33 mouse cellular contexts compared by ENCODE assay signal in genomic region chr11:72413601-72414190, GRCm38 (mm10). TPM values are rescaled to one million over a fixed set of nuclear protein-coding genes. Genes with fewer than 3 reads are reported as not detected.
DNase-seq lines count a peak whose midpoint lies in the region; ATAC-seq and TF ChIP-seq lines count a peak whose summit lies in the region.
"Had no signal": no experiment of that assay in that cellular context is flagged by ENCODE, and none has a peak within 500 bp of the region (broad histone marks: within the 10 kb centered on the region; RNA-seq: fewer than 3 reads in every experiment).

No protein-coding gene starts in this region.

- no peak overlapping the region for H3K4me3 ChIP-seq in heart, embryonic 11.5 days (ENCODE audit: low read depth, low read length)
- no peak overlapping the region for H3K4me3 ChIP-seq in kidney, embryonic 15.5 days (replicated peaks)
- no peak overlapping the region for H3K4me3 ChIP-seq in kidney, embryonic 14.5 days (ENCODE audit: low read length)
- no peak overlapping the region for H3K4me3 ChIP-seq in lung, embryonic 16.5 days (ENCODE audit: low read length)
- no peak overlapping the region for H3K4me3 ChIP-seq in stomach, postnatal 0 days (ENCODE audit: low read depth, low read length)
- H3K4me3 ChIP-seq: erythroblast, embryonic 14.5 days; liver, embryonic 15.5 days; lung, embryonic 15.5 days; midbrain, embryonic 10.5 days; midbrain, embryonic 15.5 days; stomach, embryonic 15.5 days had no signal

- H3K27ac ChIP-seq in heart, embryonic 11.5 days (ENCODE audit: low read depth, low read length): peak overlapping the region; percentile 62
- H3K27ac ChIP-seq in kidney, embryonic 15.5 days: peak overlapping the region; percentile 39
- no peak overlapping the region for H3K27ac ChIP-seq in kidney, embryonic 14.5 days (ENCODE audit: low read depth, low read length)
- H3K27ac ChIP-seq in lung, embryonic 16.5 days (ENCODE audit: low read length): peak overlapping the region; percentile 58
- peak overlapping the region; percentile 30; the same call in 1 of the 2 replicates for H3K27ac ChIP-seq in stomach, postnatal 0 days (replicated peaks)
- H3K27ac ChIP-seq: hindbrain, embryonic 14.5 days; liver, embryonic 15.5 days; midbrain, embryonic 10.5 days; midbrain, embryonic 15.5 days; stomach, embryonic 15.5 days had no signal

- no peak for DNase-seq in heart, postnatal 36 days
- no peak for DNase-seq in lung, postnatal 36 days
- no peak for DNase-seq in stomach, postnatal 0 days (ENCODE audit: low spot score)
- no peak for DNase-seq in neural tube, embryonic 10.5 days (ENCODE audit: extremely low spot score, low spot score)
- DNase-seq: B cell, adult 2 months; cerebellum, adult 2 months; cerebellum, postnatal 14 days; forebrain, postnatal 0 days; gastrocnemius, postnatal 14 days; kidney, postnatal 10 days; layer of hippocampus, adult 9-11 months; right cerebral cortex, postnatal 25 days; thymus, postnatal 14 days had no signal

- 54% methylated on average over 5 of the region's 5 CpGs for WGBS in heart, embryonic 11.5 days (ENCODE audit: insufficient replicate concordance)
- 53% methylated on average over 5 of the region's 5 CpGs for WGBS in kidney, embryonic 15.5 days
- WGBS in kidney, embryonic 14.5 days: 41% methylated on average over 5 of the region's 5 CpGs
- 64% methylated on average over 5 of the region's 5 CpGs for WGBS in lung, embryonic 16.5 days
- WGBS in stomach, postnatal 0 days: 77% methylated on average over 5 of the region's 5 CpGs

- H3K9ac ChIP-seq in heart, embryonic 11.5 days (ENCODE audit: low read depth, low read length): no peak overlapping the region
- H3K9ac ChIP-seq in kidney, embryonic 15.5 days: 0 out of 2 replicates have a peak overlapping the region, but pooled peaks have one; percentile 2
- no peak overlapping the region for H3K9ac ChIP-seq in kidney, embryonic 14.5 days (ENCODE audit: low read depth, low read length)
- H3K9ac ChIP-seq in lung, embryonic 16.5 days (ENCODE audit: low read length): 0 out of 2 replicates have a peak overlapping the region, but pooled peaks have one; percentile 21
- no peak overlapping the region for H3K9ac ChIP-seq in stomach, postnatal 0 days (ENCODE audit: low read length)
- H3K9ac ChIP-seq: forebrain, postnatal 0 days; hindbrain, embryonic 14.5 days; liver, embryonic 15.5 days; lung, embryonic 15.5 days; midbrain, embryonic 15.5 days; stomach, embryonic 15.5 days had no signal

- no peak overlapping the region for H3K4me2 ChIP-seq in heart, embryonic 11.5 days
- no peak overlapping the region for H3K4me2 ChIP-seq in kidney, embryonic 15.5 days
- no peak overlapping the region for H3K4me2 ChIP-seq in kidney, embryonic 14.5 days (replicated peaks; ENCODE audit: low read depth, low read length)
- no peak overlapping the region for H3K4me2 ChIP-seq in lung, embryonic 16.5 days (ENCODE audit: low read depth, low read length)
- H3K4me2 ChIP-seq in stomach, postnatal 0 days (replicated peaks; ENCODE audit: low read depth): no peak overlapping the region
- H3K4me2 ChIP-seq: hindbrain, embryonic 14.5 days; liver, embryonic 15.5 days; lung, embryonic 15.5 days; midbrain, embryonic 15.5 days; stomach, embryonic 15.5 days had no signal

- ATAC-seq in heart, embryonic 11.5 days (replicated peaks; ENCODE audit: insufficient number of reproducible peaks, low FRiP score, low TSS enrichment): no peak
- no peak; the same call in 1 of the 2 replicates for ATAC-seq in kidney, embryonic 15.5 days (replicated peaks; ENCODE audit: low FRiP score)
- ATAC-seq in kidney, embryonic 14.5 days (ENCODE audit: low FRiP score, low TSS enrichment): no peak
- ATAC-seq in lung, embryonic 16.5 days (ENCODE audit: low read depth): no peak
- ATAC-seq in stomach, postnatal 0 days (ENCODE audit: low FRiP score, low TSS enrichment): no peak
- ATAC-seq: forebrain, postnatal 0 days; intestine, postnatal 0 days; midbrain, embryonic 15.5 days had no signal

- peaks cover 73% of the 10 kb centered on the region for H3K4me1 ChIP-seq in heart, embryonic 11.5 days (ENCODE audit: control insufficient read depth, insufficient read depth, low read length)
- H3K4me1 ChIP-seq in kidney, embryonic 15.5 days: peaks cover 82% of the 10 kb centered on the region
- H3K4me1 ChIP-seq in kidney, embryonic 14.5 days (ENCODE audit: control insufficient read depth, insufficient read depth, low read length): peaks cover 41% of the 10 kb centered on the region; the same call in 1 of the 2 replicates
- peaks cover 30% of the 10 kb centered on the region for H3K4me1 ChIP-seq in lung, embryonic 16.5 days (replicated peaks; ENCODE audit: control insufficient read depth, insufficient read depth, low read length)
- no peaks in the 10 kb centered on the region; the same call in 1 of the 2 replicates for H3K4me1 ChIP-seq in stomach, postnatal 0 days (replicated peaks; ENCODE audit: control insufficient read depth, insufficient read depth)

- TF ChIP-seq CTCF in stomach, postnatal 0 days (IDR thresholded peaks at IDR 0.05; ENCODE audit: low read depth): no peak

- no peak for TF ChIP-seq EP300 in stomach, postnatal 0 days (optimal IDR thresholded peaks at IDR 0.05)

- intact Hi-C loops in heart, postnatal 36 days (cut with DNase I): no loop called here

- H3K36me3 ChIP-seq in heart, embryonic 11.5 days (ENCODE audit: control insufficient read depth, insufficient read depth, low read length): no peaks in the 10 kb centered on the region
- no peaks in the 10 kb centered on the region for H3K36me3 ChIP-seq in kidney, embryonic 15.5 days
- H3K36me3 ChIP-seq in kidney, embryonic 14.5 days (ENCODE audit: control insufficient read depth, insufficient read depth, low read length): no peaks in the 10 kb centered on the region
- no peaks in the 10 kb centered on the region for H3K36me3 ChIP-seq in lung, embryonic 16.5 days (ENCODE audit: control insufficient read depth, insufficient read depth, low read length)
- H3K36me3 ChIP-seq in stomach, postnatal 0 days (ENCODE audit: control insufficient read depth, insufficient read depth, low read length): no peaks in the 10 kb centered on the region
- H3K36me3 ChIP-seq: liver, embryonic 15.5 days; lung, embryonic 15.5 days; midbrain, embryonic 10.5 days; midbrain, embryonic 15.5 days; stomach, embryonic 15.5 days had no signal

- H3K27me3 ChIP-seq in heart, embryonic 11.5 days (ENCODE audit: control insufficient read depth, insufficient read depth, low read length): no peaks in the 10 kb centered on the region
- H3K27me3 ChIP-seq in kidney, embryonic 15.5 days: peaks cover 3% of the 10 kb centered on the region; the same call in 1 of the 2 replicates
- H3K27me3 ChIP-seq in kidney, embryonic 14.5 days (ENCODE audit: control insufficient read depth, insufficient read depth, low read length): no peaks in the 10 kb centered on the region
- H3K27me3 ChIP-seq in lung, embryonic 16.5 days (ENCODE audit: control insufficient read depth, insufficient read depth, low read depth, low read length): no peaks in the 10 kb centered on the region
- H3K27me3 ChIP-seq in stomach, postnatal 0 days (ENCODE audit: control insufficient read depth, insufficient read depth, low read length): no peaks in the 10 kb centered on the region
- H3K27me3 ChIP-seq: lung, embryonic 15.5 days; stomach, embryonic 15.5 days had no signal

- no peaks in the 10 kb centered on the region for H3K9me3 ChIP-seq in heart, embryonic 11.5 days (replicated peaks; ENCODE audit: control insufficient read depth, low read length)
- H3K9me3 ChIP-seq in kidney, embryonic 15.5 days (replicated peaks): no peaks in the 10 kb centered on the region
- H3K9me3 ChIP-seq in kidney, embryonic 14.5 days (ENCODE audit: control insufficient read depth, low read length): no peaks in the 10 kb centered on the region
- H3K9me3 ChIP-seq in lung, embryonic 16.5 days (ENCODE audit: control insufficient read depth, low read length): no peaks in the 10 kb centered on the region
- H3K9me3 ChIP-seq in stomach, postnatal 0 days (ENCODE audit: control insufficient read depth, low read length): no peaks in the 10 kb centered on the region
- H3K9me3 ChIP-seq: liver, embryonic 15.5 days; lung, embryonic 15.5 days; midbrain, embryonic 10.5 days; midbrain, embryonic 15.5 days; stomach, embryonic 15.5 days had no signal

RNA-seq across cellular contexts. Expression of gene Smtnl2, which starts 2.2 kb away (rescaled TPM):
- polyA plus RNA-seq in heart, embryonic 11.5 days (2014; fragmentation: Nextera tagmentation; extraction: Ambion mirVana): 107 and 123 TPM in 2 replicates
- total RNA-seq in heart, postnatal 36 days (2021): 10 to 100 TPM; 18.2 to 19.5 TPM
- 109 and 111 TPM in 2 replicates for polyA plus RNA-seq in kidney, embryonic 15.5 days (2015; fragmentation: Nextera tagmentation; extraction: Ambion mirVana)
- 30.0 and 56.1 TPM in 2 replicates for polyA plus RNA-seq in kidney, embryonic 14.5 days (2014; fragmentation: Nextera tagmentation; extraction: Ambion mirVana)
- polyA plus RNA-seq in lung, embryonic 16.5 days (2015; fragmentation: Nextera tagmentation; extraction: Ambion mirVana): 133 and 136 TPM in 2 replicates
- polyA plus RNA-seq in stomach, postnatal 0 days (2015; fragmentation: Nextera tagmentation; extraction: Ambion mirVana): 25.8 and 26.9 TPM in 2 replicates
- total RNA-seq: megakaryocyte progenitor cell, adult 5-6 weeks; neutrophil, adult 5-6 weeks had no signal
- polyA plus RNA-seq: erythroblast, embryonic 14.5 days had no signal

RNA-seq across cellular contexts. Expression of gene Ggt6, which starts 21.6 kb away (rescaled TPM):
- polyA plus RNA-seq in heart, embryonic 11.5 days (2014; fragmentation: Nextera tagmentation; extraction: Ambion mirVana): not detected in 2 replicates
- total RNA-seq in heart, postnatal 36 days (2021): not detected
- 0.87 and 0.95 TPM in 2 replicates for polyA plus RNA-seq in kidney, embryonic 15.5 days (2015; fragmentation: Nextera tagmentation; extraction: Ambion mirVana)
- 0.31 and 0.76 TPM in 2 replicates for polyA plus RNA-seq in kidney, embryonic 14.5 days (2014; fragmentation: Nextera tagmentation; extraction: Ambion mirVana)
- polyA plus RNA-seq in lung, embryonic 16.5 days (2015; fragmentation: Nextera tagmentation; extraction: Ambion mirVana): 0.19 TPM in 1 of 2 replicates, not detected in the other
- 12.9 and 13.0 TPM in 2 replicates for polyA plus RNA-seq in stomach, postnatal 0 days (2015; fragmentation: Nextera tagmentation; extraction: Ambion mirVana)
- total RNA-seq: forebrain, postnatal 0 days; hematopoietic stem cell, adult 5-6 weeks; left cerebral cortex, postnatal 10 days; megakaryocyte progenitor cell, adult 5-6 weeks; neutrophil, adult 5-6 weeks had no signal
- polyA plus RNA-seq: erythroblast, embryonic 14.5 days; forebrain, embryonic 11.5 days; forebrain, postnatal 0 days; limb, embryonic 11.5 days; midbrain, embryonic 10.5 days; midbrain, embryonic 15.5 days; neural tube, embryonic 11.5 days had no signal

RNA-seq across cellular contexts. Expression of gene Mybbp1a, which starts 27.5 kb away (rescaled TPM):
- polyA plus RNA-seq in heart, embryonic 11.5 days (2014; fragmentation: Nextera tagmentation; extraction: Ambion mirVana): 93.8 and 101 TPM in 2 replicates
- 10 to 100 TPM; 45.9 to 46.8 TPM for total RNA-seq in heart, postnatal 36 days (2021)
- 162 and 184 TPM in 2 replicates for polyA plus RNA-seq in kidney, embryonic 15.5 days (2015; fragmentation: Nextera tagmentation; extraction: Ambion mirVana)
- 129 and 173 TPM in 2 replicates for polyA plus RNA-seq in kidney, embryonic 14.5 days (2014; fragmentation: Nextera tagmentation; extraction: Ambion mirVana)
- 106 and 126 TPM in 2 replicates for polyA plus RNA-seq in lung, embryonic 16.5 days (2015; fragmentation: Nextera tagmentation; extraction: Ambion mirVana)
- polyA plus RNA-seq in stomach, postnatal 0 days (2015; fragmentation: Nextera tagmentation; extraction: Ambion mirVana): 52.2 and 57.6 TPM in 2 replicates

RNA-seq across cellular contexts. Expression of gene Tekt1, which starts 51.5 kb away (rescaled TPM):
- 0.52 and 0.99 TPM in 2 replicates for polyA plus RNA-seq in heart, embryonic 11.5 days (2014; fragmentation: Nextera tagmentation; extraction: Ambion mirVana)
- total RNA-seq in heart, postnatal 36 days (2021): not detected
- polyA plus RNA-seq in kidney, embryonic 15.5 days (2015; fragmentation: Nextera tagmentation; extraction: Ambion mirVana): 5.4 and 5.6 TPM in 2 replicates
- 5.8 and 8.3 TPM in 2 replicates for polyA plus RNA-seq in kidney, embryonic 14.5 days (2014; fragmentation: Nextera tagmentation; extraction: Ambion mirVana)
- polyA plus RNA-seq in lung, embryonic 16.5 days (2015; fragmentation: Nextera tagmentation; extraction: Ambion mirVana): 17.8 and 22.4 TPM in 2 replicates
- 0.13 TPM in 1 of 2 replicates, not detected in the other for polyA plus RNA-seq in stomach, postnatal 0 days (2015; fragmentation: Nextera tagmentation; extraction: Ambion mirVana)
- total RNA-seq: hematopoietic stem cell, adult 5-6 weeks; liver, adult 2 months; megakaryocyte progenitor cell, adult 5-6 weeks; neutrophil, adult 5-6 weeks had no signal
- polyA plus RNA-seq: erythroblast, embryonic 14.5 days; liver, adult 2 months; liver, embryonic 15.5 days had no signal

Comparison
In these comparisons a context has a peak if more than half of its experiments do, and no peak if none do; other contexts are left out.
1. H3K9ac ChIP-seq: peak in kidney, embryonic 15.5 days (single experiment) and lung, embryonic 16.5 days (single experiment); none in heart, embryonic 11.5 days (single experiment), kidney, embryonic 14.5 days (single experiment) and stomach, postnatal 0 days (single experiment).